Mouse (Mus musculus) T-cell, adult 2 months (primary cell): Measurements from ENCODE around the gene Ppfibp2.

Experiments
- DNase-seq: peaks from one replicate; pipeline ENCODE4 v3.0.0; 2022; ENCODE audit warnings: low spot score

Gene Ppfibp2

DNA sequence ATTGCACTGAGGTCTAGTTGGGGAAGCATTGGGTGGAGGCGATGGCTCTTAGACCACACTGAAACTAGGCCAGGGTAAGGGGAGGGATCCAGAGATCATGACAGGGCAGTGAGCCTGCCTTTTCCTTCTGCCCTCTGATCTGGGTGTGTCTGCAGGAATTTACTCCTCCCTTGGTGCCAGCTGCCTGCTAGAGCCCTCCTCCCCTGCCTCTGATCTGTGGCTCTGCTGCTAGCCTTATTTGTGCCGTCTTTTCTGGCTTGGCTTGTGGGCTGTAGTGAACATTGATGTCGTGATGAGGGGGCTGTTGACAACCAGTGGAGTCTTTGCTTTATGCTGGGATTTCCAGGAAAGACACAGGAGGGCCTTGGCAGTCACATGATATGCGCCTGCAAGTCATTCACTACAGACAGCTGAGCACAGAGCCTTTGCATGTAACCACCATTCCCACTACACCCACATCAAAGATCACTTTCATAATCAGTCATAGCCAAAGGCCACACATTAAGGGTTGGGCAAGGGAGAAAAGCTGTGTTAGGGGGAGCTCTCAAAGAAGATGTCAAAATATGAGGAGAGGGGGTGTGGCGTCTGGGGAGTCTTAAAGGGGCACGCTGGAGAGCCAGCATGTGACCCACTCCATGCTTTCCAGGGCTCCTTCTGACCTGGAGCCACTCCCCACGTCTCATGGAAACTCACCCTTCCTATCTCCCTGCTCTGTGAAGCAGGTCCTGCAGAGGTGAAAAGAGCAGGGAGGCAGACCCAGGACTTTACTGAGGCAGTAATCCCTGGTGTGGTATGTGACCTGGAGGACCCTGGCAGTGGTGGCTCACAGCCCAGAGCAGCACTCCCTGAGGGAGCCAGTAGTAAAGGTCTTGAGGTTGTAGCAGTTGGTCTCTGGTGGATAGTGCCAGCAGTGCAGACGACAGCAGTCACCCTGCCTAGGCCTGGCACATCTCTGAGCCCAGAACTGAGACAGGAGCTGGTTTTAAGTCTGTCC is 69.4 kb downstream of the Ppfibp2 start:
- peak; percentile 49 for DNase-seq

DNA sequence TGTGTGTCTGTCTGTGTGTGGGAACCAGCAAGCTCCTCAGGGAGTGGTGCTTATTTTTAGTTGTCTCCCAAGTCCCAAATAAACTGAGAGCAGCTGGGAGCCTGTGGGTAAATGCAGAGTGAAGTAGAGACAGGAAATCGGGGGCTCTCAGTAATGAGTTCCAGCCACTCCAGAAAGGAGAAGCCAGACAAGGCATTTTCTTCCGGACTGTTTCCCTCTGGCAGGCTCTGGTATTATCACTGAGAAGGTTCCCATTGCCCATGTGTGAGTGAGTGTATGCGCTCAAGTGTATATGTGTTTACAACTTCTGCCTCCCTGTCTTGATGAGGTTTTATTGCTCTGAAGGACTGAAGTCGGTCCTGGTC is 70.2 kb downstream of the Ppfibp2 start:
- no peak for DNase-seq

DNA sequence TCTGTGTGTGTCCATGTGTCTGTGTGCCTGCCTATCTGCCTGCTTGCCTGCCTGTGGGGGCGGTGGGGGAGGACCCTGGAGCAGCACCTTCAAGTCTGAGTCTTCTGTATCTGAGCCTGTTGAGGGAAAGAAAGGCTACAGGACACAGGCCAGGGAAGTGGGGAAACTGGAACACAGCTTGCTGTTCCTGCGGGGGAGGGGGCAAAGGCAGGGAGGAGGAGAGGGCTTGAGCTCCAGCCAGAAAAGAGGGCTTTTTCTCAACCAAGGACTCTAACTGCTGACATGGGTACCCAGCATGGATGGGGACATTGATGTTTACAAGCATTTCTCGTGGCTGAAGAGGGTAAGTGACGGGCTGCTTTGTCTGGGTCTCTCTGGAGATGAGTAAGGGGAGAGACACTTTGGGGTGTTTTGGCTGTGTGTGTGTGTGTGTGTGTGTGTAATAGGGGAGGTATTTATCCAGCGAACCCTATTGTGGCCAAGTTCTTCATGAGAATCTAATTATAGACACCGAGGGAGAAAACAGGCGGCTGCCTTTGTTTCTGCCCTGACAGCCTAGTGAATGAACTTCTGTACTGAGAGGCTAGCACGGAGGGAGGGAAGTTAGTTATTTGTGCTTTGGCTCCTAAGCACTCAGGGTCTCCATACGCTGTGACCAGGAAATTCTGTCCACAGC is 70.7 kb downstream of the Ppfibp2 start:
- DNase-seq = no peak

DNA sequence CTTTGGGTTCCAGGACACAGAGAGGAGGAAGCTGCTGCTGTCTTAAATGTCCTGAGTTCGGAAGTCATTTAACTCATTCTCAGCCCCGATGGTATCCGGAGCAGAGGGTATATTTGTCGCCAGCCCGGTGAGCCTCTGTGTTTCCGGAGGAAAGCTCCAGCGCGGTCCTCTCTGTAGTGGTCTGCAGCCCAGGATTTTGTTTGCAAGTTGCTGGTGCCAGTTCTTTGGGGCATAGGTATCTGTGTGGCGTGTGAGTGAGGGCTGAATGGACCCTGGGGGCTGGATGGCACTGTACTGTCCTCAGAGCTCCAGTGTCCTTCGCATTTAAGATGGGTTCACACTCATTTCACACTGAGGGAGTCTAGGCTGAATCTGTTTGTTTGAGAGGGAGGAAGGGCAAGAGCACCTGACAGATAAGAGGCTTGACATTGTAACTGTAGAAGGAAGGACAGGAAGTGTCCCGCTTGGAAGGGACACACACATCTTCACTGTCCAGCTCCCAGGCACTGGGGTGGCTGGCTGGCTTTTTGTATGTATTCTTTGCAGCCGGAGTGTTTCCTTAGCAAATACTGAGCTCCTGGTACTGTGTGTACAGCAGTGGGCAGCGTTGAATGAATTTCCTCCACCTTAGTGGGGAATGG is 71.4 kb downstream of the Ppfibp2 start:
- no peak for DNase-seq

DNA sequence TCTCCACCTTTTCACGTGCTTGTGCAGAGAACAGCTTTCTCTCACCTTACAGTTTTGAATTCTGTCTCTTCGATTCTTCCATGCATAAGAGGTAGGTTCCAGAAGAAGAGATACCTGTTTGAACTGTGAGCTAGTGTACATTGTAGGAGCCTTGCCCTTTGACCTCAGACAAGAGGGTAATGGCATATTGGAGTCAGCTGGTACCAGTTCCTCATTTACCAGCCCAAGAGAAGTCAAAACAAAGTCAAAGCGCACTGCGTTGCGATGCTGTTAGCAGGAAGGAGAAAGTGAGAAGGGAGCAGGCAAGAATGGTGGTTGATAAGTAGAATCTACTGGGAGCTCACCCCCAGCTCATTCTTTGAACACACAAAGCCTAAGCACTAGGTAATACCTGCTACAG is 73.5 kb downstream of the Ppfibp2 start:
- no peak for DNase-seq

DNA sequence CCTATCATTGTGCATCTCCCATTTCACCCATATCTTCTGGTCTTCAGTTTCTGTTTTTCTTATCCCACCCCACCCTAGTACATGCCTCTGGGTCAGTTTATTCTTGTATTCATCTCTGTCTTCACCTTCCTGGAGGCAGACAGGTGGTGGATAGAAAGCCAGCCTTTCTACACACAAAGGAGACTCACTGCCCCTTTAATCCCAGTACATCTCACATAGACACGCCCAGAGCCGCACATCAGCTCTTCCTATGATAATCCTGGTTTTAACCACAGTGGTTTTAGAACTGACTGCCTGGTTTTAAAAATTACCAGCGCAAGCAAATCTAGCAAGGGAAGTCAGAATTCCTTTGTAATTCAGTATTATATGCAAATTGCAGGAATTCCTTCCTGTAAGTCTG is 80.2 kb downstream of the Ppfibp2 start:
- no peak for DNase-seq

DNA sequence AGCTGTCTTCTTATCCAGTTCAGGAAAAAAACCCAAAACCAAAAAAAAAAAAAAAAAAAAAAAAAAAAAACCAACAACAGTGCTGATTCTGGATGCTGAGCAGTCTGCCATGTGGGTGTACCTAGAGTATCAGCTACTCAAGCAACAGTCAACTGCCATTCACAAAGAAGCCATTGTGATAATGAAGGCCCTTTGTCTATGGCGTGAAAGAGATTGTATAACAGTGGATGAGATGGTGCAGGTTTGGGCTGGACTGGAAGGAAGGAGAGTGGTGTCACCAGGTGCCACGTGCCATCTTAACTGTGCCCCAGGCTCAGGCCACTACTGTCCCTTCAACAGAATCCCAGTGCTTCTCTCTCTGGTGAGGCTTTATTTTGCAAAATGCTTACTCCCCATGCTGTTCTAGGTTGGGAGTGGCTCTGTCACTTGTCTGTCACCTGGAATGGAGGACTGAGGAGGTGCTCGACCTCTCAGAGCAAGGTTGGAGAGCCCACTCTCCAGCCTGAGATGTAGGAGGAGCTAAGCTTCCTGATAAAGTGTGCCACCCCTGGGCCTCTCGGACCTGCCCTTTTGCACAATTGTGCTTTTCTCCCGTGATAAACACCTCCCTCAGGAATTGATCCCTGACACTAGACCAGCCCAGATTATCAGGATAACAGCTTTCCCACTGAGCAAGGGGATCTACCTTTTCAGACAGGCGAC is 85.3 kb downstream of the Ppfibp2 start:
- DNase-seq = no peak

DNA sequence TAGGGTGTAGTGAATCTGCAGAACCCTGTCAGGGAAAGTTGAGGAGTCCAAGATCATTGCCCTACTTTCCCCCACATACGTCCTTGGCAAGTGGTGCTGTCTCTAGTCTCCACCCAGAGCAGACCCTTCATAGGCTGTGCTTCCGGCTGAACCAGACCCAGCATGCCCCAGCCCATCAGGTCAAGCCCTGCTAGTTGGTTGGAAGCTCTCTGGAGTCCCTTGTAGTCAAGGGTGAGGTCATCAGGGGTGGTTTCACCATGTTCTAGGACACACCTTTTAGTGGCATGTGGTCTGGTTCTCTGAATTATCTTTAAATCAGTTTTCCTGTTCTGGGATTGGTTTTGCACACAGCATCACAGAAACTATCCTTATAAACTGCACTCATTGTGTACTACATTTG is 86.3 kb downstream of the Ppfibp2 start:
- DNase-seq = no peak

DNA sequence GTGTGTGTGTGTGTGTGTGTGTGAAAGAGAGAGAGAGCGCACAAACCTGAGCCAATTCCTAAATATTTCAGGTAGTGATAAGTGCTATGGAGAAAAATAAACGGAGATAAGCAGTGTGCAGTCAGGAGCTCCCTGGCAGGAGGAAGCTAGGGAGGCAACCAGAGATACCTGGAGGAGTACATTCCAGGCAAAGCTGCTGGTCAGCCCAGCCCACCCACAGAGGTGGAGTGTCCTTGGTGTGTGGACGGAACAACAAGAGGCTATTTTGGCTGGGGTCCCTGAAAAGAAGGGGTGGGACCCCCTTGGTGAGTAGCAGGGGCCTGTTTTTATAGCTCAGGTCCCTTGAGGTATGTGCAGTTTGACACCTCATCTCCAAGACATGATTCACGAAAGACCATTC is 88.2 kb downstream of the Ppfibp2 start:
- DNase-seq = no peak

DNA sequence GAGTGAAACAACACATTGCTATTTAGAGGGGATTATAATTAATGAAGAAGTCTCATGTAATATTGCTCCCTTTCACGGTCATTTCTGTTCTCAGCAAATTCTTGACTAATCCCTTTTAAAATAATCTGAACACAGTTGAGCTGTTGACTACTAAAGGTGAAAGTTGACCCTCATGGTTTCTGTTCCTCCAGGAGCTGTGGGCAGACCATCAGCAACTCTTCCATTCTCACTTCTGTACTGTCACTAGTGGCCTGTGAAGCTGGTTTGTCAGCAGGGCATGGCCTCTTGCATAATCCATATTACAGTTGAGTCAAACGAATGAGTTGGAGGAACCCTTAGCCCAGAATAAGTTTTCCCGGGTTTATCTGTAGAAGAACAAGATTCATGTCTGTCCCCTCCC is 88.6 kb downstream of the Ppfibp2 start:
- DNase-seq = no peak

DNA sequence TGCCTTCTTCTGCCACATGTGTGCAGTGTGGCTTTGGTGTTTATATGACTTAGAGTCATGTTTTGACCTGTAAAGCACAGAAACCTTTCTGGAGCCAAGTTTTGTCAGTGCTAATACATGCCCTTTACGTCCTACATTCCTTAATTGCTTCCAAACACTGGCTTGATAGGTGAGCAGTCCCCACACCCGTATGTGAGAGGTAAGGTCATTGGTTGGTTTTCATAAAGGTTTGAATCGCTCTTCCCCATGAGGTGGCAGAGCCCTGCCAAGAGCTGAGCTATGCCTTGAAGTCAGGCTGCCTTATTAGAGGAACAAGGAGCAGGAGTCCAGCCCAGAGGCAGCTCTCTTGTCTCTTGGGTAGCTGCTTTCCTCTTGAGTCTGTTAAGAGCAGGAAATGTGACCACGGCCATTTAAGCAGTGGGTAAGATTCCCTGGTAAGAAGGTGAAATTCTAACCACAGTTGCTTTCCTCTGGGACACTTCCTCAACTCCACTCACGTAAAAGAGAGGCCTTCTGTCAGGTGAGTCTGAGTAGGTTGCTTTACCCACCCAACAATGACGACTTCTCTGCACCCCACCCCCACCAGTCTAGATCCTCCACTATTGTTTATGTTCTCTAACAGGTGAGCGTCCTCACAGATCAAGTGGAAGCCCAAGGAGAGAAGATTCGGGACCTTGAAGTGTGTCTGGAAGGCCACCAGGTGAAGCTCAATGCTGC is 90.4 kb downstream of the Ppfibp2 start:
- DNase-seq = no peak

DNA sequence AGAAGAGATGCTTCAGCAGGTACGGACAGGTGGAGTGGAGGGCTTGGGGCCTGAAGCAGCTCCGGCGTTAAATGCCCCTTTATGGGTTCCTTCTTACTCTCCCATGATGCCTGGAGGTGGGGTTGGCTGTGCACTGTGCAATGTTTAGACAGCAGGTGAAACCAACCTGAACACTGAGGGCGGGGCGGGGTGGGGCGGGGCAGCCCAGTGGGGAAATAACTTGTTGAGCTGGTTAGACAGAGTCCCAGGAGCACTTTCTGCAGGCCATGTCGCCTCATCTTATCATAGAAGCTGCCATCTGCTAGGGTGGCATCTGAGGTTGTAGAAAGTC is 90.9 kb downstream of the Ppfibp2 start:
- no peak for DNase-seq

DNA sequence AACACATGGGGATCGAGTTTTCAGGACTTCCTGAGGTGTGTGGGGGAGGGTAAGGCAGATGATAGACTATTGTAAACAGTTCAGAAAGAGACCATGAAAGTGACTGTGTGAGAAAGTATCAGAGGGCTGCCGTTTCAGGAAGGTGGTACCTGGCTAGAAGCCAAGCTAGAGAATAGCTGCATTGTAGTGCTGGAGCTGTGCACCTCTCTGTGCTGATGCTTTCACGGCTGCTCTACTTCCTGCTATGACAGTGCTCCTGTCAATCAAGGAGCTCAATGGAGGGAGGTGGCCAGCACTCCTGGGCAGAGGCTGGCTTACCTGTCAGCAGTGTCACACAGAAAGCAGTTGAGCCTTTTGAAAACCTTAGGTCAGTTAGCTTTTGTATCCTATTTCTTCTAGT is 92.4 kb downstream of the Ppfibp2 start:
- no peak for DNase-seq

DNA sequence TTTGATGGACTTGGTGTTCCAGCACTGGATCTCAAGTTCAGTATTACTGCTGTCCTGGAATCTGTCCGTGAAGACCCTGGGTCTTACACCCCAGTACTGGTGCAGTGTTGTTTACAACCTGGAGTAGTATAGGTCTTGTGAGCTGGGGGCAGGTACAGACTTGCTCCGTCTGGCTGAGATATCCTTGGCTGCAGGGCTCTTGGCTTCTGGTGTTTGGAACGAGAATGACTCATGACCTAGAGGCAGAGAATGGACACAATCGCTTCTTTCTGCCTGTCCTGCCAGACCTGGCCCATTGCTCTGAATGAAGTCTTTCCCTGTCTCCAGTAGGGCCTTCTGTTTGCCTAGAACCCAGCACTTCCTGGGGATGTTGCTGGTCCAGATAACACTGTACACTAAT is 93.0 kb downstream of the Ppfibp2 start:
- no peak for DNase-seq

DNA sequence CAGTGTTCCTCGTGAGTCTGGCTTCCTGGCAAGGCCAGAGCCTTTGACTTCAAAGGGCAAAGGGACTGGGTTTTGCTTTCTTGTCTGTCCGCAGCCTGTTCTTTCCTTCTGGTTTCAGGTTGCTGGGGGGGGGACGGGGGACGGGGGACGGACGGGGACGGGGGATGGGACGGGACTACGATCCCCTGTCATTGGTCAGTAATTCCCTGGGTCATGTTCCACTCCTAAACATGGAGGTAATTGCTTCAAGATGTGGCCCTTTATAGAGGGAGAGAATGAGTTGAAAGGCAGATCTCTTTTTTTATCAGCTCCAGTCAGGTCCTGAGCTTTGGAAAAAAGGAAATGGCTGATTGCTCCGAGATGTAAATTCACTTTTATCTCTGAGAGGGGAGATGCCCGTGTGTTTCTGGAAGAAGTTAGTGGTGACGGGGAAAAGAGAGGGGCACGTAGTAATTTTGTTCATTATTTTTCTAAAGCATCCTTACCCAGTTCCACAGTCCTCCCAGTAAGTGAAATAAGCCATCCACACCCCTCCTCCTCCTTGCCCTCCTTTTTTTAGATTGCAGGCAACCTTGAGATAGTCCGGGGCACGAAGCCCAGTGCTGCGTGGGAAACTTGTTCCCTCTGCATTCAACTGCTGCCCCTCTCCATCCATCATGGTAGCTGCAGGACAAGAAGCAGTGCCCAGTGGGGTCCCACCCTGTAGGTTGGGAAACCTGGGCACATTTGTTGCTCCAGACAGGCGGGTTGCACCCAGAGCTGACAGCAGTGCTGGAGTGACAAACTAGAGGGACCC is 95.6 kb downstream of the Ppfibp2 start:
- no peak for DNase-seq

DNA sequence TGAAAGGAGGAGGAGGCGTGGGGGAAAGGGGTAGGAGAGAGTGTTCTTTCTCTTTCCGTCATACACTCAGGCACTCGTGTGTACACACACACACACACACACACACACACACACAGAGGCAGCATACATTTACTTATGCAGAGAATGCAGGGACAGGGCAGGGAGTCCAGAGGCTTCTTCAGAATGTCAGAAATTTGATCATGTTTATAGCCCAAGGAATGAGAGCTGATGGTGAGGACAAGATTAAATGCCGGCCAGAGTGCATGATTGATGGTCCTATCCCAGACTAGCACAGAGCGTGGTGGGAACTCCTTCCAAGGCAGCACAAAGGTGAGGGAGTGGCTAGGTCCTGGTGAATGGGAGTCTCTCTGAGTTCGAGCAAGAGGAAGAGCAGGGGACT is 96.5 kb downstream of the Ppfibp2 start:
- DNase-seq = no peak

DNA sequence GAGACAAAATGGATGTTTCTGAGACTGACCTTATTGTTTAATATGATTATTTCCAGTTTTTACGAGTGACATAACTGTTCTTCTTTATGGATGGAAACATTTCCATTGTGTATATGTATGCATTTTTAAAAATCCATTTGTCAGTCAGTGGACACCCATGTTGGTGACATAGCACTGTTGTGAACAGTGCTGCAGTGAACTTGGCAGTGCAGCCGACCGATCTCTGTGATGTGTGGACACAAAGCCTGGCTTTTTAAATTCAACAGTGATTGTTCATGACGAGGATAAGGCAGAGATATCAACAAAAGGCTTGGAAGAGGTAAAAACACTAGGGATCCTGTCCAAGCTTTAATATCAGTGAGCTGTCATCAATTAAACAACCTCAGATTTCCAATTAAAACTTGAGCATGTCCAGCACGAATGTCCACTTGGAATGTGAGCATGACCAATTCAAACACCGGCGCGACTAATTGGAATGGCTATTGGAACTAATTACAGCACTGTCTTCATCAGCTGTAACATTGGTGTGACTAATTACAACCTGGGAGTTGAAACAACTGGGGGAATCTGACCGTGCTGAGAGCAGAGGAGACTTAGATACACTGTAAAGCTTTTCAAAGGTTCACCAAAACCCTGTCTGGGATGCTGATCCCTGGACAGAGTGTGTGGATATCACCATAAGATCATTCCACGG is 99.4 kb downstream of the Ppfibp2 start:
- no peak for DNase-seq

DNA sequence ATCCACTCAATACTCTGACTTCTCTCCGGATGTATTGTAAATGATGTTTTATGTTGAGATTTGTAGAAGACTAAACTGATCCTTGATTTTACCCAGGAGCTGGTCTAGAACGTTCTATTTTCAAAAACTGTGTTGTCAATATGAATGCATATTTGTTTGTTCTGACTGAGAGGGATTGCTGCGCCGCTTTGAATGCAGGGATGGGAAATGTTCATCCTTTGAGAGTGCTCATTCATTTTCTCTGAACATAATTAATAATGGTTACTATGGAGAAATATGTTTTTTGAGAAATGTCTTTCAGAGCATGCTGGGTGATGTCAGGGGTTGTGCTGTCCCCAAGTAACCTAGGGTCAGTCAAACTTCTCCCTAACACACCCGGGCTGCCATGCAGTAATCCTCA is 102.1 kb downstream of the Ppfibp2 start:
- no peak for DNase-seq

DNA sequence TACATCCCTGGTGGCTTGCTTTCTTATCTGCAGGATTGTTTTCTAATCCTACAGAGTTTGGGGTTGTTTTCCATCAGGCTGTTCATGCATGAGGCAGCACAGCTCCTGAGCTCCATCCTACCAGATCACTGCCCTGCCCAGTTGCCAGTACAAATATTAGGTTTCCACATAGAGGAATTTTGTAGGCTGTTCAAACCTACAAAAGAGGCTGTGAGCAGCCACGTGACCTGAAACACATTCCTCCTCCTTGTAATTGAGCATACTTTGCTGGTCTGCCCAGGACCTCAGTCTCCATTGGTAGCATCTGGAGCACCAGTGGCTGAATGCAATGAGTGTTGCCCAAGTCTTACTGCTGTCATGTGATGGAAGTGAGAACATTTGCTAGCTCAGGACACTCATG is 104.9 kb downstream of the Ppfibp2 start:
- no peak for DNase-seq

DNA sequence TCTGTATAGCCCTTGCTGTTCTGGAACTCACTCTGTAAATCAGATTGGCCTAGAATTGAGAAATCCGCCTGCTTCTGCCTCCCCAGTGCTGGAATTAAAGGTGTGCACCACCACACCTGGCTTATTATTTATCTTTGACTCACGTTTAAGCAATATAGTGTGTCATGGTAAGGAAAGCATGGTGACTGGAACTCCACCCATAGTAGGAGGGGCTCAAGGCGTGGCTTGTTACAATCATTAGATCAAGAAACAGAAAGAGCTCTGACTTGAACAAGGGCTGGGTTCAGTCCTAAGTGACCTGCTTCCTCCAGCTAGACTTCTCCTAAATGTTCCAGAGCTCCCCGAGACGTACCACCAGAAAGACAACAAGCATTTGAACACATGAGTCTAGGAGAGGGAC is 105.6 kb downstream of the Ppfibp2 start:
- no peak for DNase-seq
